In genomic region chr19:45228781-45229180, GRCm38 (mm10) we compare ENCODE assay signal across 25 mouse cellular contexts. TPM values are rescaled to one million over a fixed set of nuclear protein-coding genes. Genes with fewer than 3 reads are reported as not detected.
A peak's percentile ranks its signal among the peaks of the same experiment; 100 is the strongest.
DNase-seq lines count a peak whose midpoint lies in the region; ATAC-seq and TF ChIP-seq lines count a peak whose summit lies in the region.
"Had no signal": no experiment of that assay in that cellular context is flagged by ENCODE, and none has a peak within 500 bp of the region (broad histone marks: within the 10 kb centered on the region; RNA-seq: fewer than 3 reads in every experiment).

No protein-coding gene starts in this region.

- H3K4me1 ChIP-seq in heart, embryonic 12.5 days (replicated peaks) = peaks cover 41% of the 10 kb centered on the region
- H3K4me1 ChIP-seq in hindbrain, embryonic 11.5 days (replicated peaks; ENCODE audit: control insufficient read depth, insufficient read depth, low read length) = peaks cover 17% of the 10 kb centered on the region
- no peaks in the 10 kb centered on the region for H3K4me1 ChIP-seq in hindbrain, postnatal 0 days (ENCODE audit: insufficient read depth, low read length)
- H3K4me1 ChIP-seq in neural tube, embryonic 12.5 days = peaks cover 61% of the 10 kb centered on the region
- peaks cover 26% of the 10 kb centered on the region for H3K4me1 ChIP-seq in forebrain, embryonic 13.5 days

- no peak for TF ChIP-seq CTCF in hindbrain, postnatal 0 days (IDR thresholded peaks at IDR 0.05; ENCODE audit: low read depth)

- no peak for DNase-seq in heart, postnatal 36 days
- peak; percentile 35 for DNase-seq in hindbrain, embryonic 11.5 days (ENCODE audit: low spot score)
- DNase-seq in hindbrain, postnatal 0 days (ENCODE audit: low spot score) = no peak
- DNase-seq in left cerebral cortex, postnatal 25 days (ENCODE audit: low spot score in 2 of 2) = no peak
- no peak for DNase-seq in kidney, adult 11 months
- DNase-seq: adrenal gland, postnatal 36 days; cerebellum, adult 11-12 months; cerebellum, postnatal 14 days; gastrocnemius, postnatal 25 days; left cerebral cortex, postnatal 4 days; thymus, postnatal 25 days had no signal

- H3K4me2 ChIP-seq in heart, embryonic 12.5 days = no peak overlapping the region
- no peak overlapping the region for H3K4me2 ChIP-seq in hindbrain, embryonic 11.5 days (replicated peaks; ENCODE audit: low read depth, low read length)
- H3K4me2 ChIP-seq in hindbrain, postnatal 0 days (ENCODE audit: low read depth, low read length) = peak overlapping the region; percentile 27
- H3K4me2 ChIP-seq in neural tube, embryonic 12.5 days (replicated peaks) = peak overlapping the region; percentile 64
- H3K4me2 ChIP-seq in forebrain, embryonic 13.5 days = no peak overlapping the region
- H3K4me2 ChIP-seq: midbrain, embryonic 12.5 days had no signal

- no peaks in the 10 kb centered on the region for H3K36me3 ChIP-seq in heart, embryonic 12.5 days
- H3K36me3 ChIP-seq in hindbrain, embryonic 11.5 days (ENCODE audit: control insufficient read depth, insufficient read depth, low read length) = no peaks in the 10 kb centered on the region
- H3K36me3 ChIP-seq in hindbrain, postnatal 0 days (ENCODE audit: insufficient read depth, low read length) = no peaks in the 10 kb centered on the region
- H3K36me3 ChIP-seq in neural tube, embryonic 12.5 days = no peaks in the 10 kb centered on the region
- no peaks in the 10 kb centered on the region for H3K36me3 ChIP-seq in forebrain, embryonic 13.5 days (ENCODE audit: poor library complexity, severe bottlenecking)
- H3K36me3 ChIP-seq: lung, embryonic 15.5 days; midbrain, embryonic 12.5 days had no signal

- ATAC-seq in heart, embryonic 12.5 days (ENCODE audit: insufficient number of reproducible peaks, low FRiP score) = no peak
- no peak for ATAC-seq in hindbrain, embryonic 11.5 days (ENCODE audit: low FRiP score)
- ATAC-seq in hindbrain, postnatal 0 days = no peak
- ATAC-seq in neural tube, embryonic 12.5 days (ENCODE audit: low FRiP score, low read depth) = no peak
- no peak for ATAC-seq in forebrain, embryonic 13.5 days
- ATAC-seq: forebrain, embryonic 14.5 days; inflammation-experienced regulatory T-cells, adult 6 months had no signal

- peak overlapping the region; percentile 39; the same call in 1 of the 2 replicates for H3K4me3 ChIP-seq in heart, embryonic 12.5 days
- H3K4me3 ChIP-seq in hindbrain, embryonic 11.5 days (ENCODE audit: low read depth, low read length) = no peak overlapping the region
- H3K4me3 ChIP-seq in hindbrain, postnatal 0 days (ENCODE audit: low read length) = no peak overlapping the region
- H3K4me3 ChIP-seq in neural tube, embryonic 12.5 days = no peak overlapping the region
- no peak overlapping the region for H3K4me3 ChIP-seq in forebrain, embryonic 13.5 days
- H3K4me3 ChIP-seq: midbrain, embryonic 12.5 days had no signal

- peaks cover 91% of the 10 kb centered on the region for H3K27me3 ChIP-seq in heart, embryonic 12.5 days (replicated peaks)
- H3K27me3 ChIP-seq in hindbrain, embryonic 11.5 days (ENCODE audit: control insufficient read depth, insufficient read depth, low read length) = peaks cover 90% of the 10 kb centered on the region
- H3K27me3 ChIP-seq in hindbrain, postnatal 0 days (ENCODE audit: insufficient read depth, low read length) = peaks cover 75% of the 10 kb centered on the region
- peaks cover 88% of the 10 kb centered on the region for H3K27me3 ChIP-seq in neural tube, embryonic 12.5 days (replicated peaks)
- peaks cover 96% of the 10 kb centered on the region for H3K27me3 ChIP-seq in forebrain, embryonic 13.5 days

- intact Hi-C loops in heart, postnatal 36 days (cut with DNase I) = loop anchor here (2.0 kb wide), 1 partner anchor 14 kb away; no protein-coding TSS in a partner anchor
- intact Hi-C loops in left cerebral cortex, postnatal 25 days (cut with DNase I) = no loop called here

- 6% methylated on average over 4 of the region's 4 CpGs for WGBS in heart, embryonic 12.5 days
- 3% methylated on average over 4 of the region's 4 CpGs for WGBS in hindbrain, embryonic 11.5 days
- 12% methylated on average over 4 of the region's 4 CpGs for WGBS in hindbrain, postnatal 0 days
- under 1% methylated on average over 4 of the region's 4 CpGs for WGBS in neural tube, embryonic 12.5 days
- 4% methylated on average over 4 of the region's 4 CpGs for WGBS in forebrain, embryonic 13.5 days

- no peak overlapping the region for H3K27ac ChIP-seq in heart, embryonic 12.5 days (ENCODE audit: poor library complexity, severe bottlenecking)
- H3K27ac ChIP-seq in hindbrain, embryonic 11.5 days (ENCODE audit: low read depth, low read length) = no peak overlapping the region
- no peak overlapping the region for H3K27ac ChIP-seq in hindbrain, postnatal 0 days
- H3K27ac ChIP-seq in neural tube, embryonic 12.5 days = no peak overlapping the region
- no peak overlapping the region for H3K27ac ChIP-seq in forebrain, embryonic 13.5 days
- H3K27ac ChIP-seq: kidney, postnatal 0 days; liver, embryonic 14.5 days; lung, embryonic 15.5 days; macrophage; midbrain, embryonic 12.5 days had no signal

- H3K9me3 ChIP-seq in heart, embryonic 12.5 days (replicated peaks) = no peaks in the 10 kb centered on the region
- no peaks in the 10 kb centered on the region for H3K9me3 ChIP-seq in hindbrain, embryonic 11.5 days (ENCODE audit: control insufficient read depth, low read length)
- H3K9me3 ChIP-seq in hindbrain, postnatal 0 days (ENCODE audit: low read length) = no peaks in the 10 kb centered on the region
- no peaks in the 10 kb centered on the region for H3K9me3 ChIP-seq in neural tube, embryonic 12.5 days
- no peaks in the 10 kb centered on the region for H3K9me3 ChIP-seq in forebrain, embryonic 13.5 days (replicated peaks)
- H3K9me3 ChIP-seq: lung, embryonic 15.5 days; midbrain, embryonic 12.5 days had no signal

- no peak overlapping the region for H3K9ac ChIP-seq in heart, embryonic 12.5 days
- no peak overlapping the region for H3K9ac ChIP-seq in hindbrain, embryonic 11.5 days (ENCODE audit: low read depth, low read length)
- no peak overlapping the region for H3K9ac ChIP-seq in hindbrain, postnatal 0 days (replicated peaks; ENCODE audit: low read length)
- H3K9ac ChIP-seq in neural tube, embryonic 12.5 days = no peak overlapping the region
- no peak overlapping the region for H3K9ac ChIP-seq in forebrain, embryonic 13.5 days
- H3K9ac ChIP-seq: liver, embryonic 14.5 days; lung, embryonic 15.5 days; midbrain, embryonic 12.5 days had no signal

RNA-seq across cellular contexts. Expression of gene Lbx1, which starts 6.8 kb away (rescaled TPM):
- polyA plus RNA-seq in heart, embryonic 12.5 days (2016; fragmentation: Nextera tagmentation; extraction: Ambion mirVana) = not detected in 2 replicates
- total RNA-seq in heart, postnatal 36 days (2021) = under 1 TPM in 1 of 2 experiments, not detected in 1; 0.11 TPM
- 7.6 and 8.5 TPM in 2 replicates for polyA plus RNA-seq in hindbrain, embryonic 11.5 days (2014; fragmentation: Nextera tagmentation; extraction: Ambion mirVana)
- total RNA-seq in hindbrain, postnatal 0 days (2014; rRNA removed) = 27.0 and 32.2 TPM in 2 replicates
- 9.2 and 9.6 TPM in 2 replicates for polyA plus RNA-seq in hindbrain, postnatal 0 days (2015; fragmentation: Nextera tagmentation; extraction: Ambion mirVana)
- 20.3 and 21.3 TPM in 2 replicates for polyA plus RNA-seq in neural tube, embryonic 12.5 days (2016; fragmentation: Nextera tagmentation; extraction: Ambion mirVana)
- total RNA-seq in left cerebral cortex, postnatal 25 days (2021) = not detected
- polyA plus RNA-seq in forebrain, embryonic 13.5 days (2015; fragmentation: Nextera tagmentation; extraction: Ambion mirVana) = not detected in 2 replicates
- total RNA-seq: heart, postnatal 10 days; layer of hippocampus, adult 18-20 months; left cerebral cortex, postnatal 4 days had no signal
- polyA plus RNA-seq: forebrain, embryonic 14.5 days; inflammation-experienced regulatory T-cells, adult 6 months; liver, embryonic 14.5 days; lung, embryonic 15.5 days; macrophage; small intestine, adult 2 months; testis, adult 2 months had no signal

Comparison
In these comparisons a context has a peak if more than half of its experiments do, and no peak if none do; other contexts are left out.
1. H3K4me2 ChIP-seq: peak in hindbrain, postnatal 0 days (single experiment) and neural tube, embryonic 12.5 days (single experiment); none in heart, embryonic 12.5 days (single experiment), hindbrain, embryonic 11.5 days (single experiment) and forebrain, embryonic 13.5 days (single experiment).